Mouse (Mus musculus) lung, postnatal 25 days (tissue): Measurements from ENCODE around the gene Tfap4.
A peak's percentile ranks its signal among the peaks of the same experiment; 100 is the strongest.
"Not testable (repeated sequence)": the region's sequence is repeated elsewhere in the genome, so short reads cannot be mapped to it uniquely, and the experiment has no call there.

Source experiments
- DNase-seq: peaks from one replicate; pipeline ENCODE4 v3.0.0; 2022; ENCODE audit warnings: low spot score

The Tfap4 gene

GRCm38 (mm10) chr16:4592909-4593875, 33.5 kb upstream of the Tfap4 start:
- peak; percentile 74 for DNase-seq

- no peak for DNase-seq
Measured at GRCm38 (mm10) chr16:4590236-4590635, 30.6 kb upstream of the Tfap4 start.

GRCm38 (mm10) chr16:4587516-4588210, 28.0 kb upstream of the Tfap4 start:
- peak; percentile 29 for DNase-seq

- peak; percentile 98 for DNase-seq
Measured at GRCm38 (mm10) chr16:4586531-4587123, 27.0 kb upstream of the Tfap4 start.

- no peak for DNase-seq
Measured at GRCm38 (mm10) chr16:4585642-4586530, 26.2 kb upstream of the Tfap4 start.

GRCm38 (mm10) chr16:4584438-4584837, 24.8 kb upstream of the Tfap4 start:
- no peak for DNase-seq

GRCm38 (mm10) chr16:4583807-4584206, 24.2 kb upstream of the Tfap4 start:
- no peak for DNase-seq

- DNase-seq = not testable (repeated sequence)
Measured at GRCm38 (mm10) chr16:4581179-4581578, 21.5 kb upstream of the Tfap4 start.

- no peak for DNase-seq
Measured at GRCm38 (mm10) chr16:4578630-4579029, 19.0 kb upstream of the Tfap4 start.

GRCm38 (mm10) chr16:4576873-4577272, 17.2 kb upstream of the Tfap4 start:
- no peak for DNase-seq

GRCm38 (mm10) chr16:4576038-4576437, 16.4 kb upstream of the Tfap4 start:
- DNase-seq = no peak

- no peak for DNase-seq
Measured at GRCm38 (mm10) chr16:4570737-4571136, 11.1 kb upstream of the Tfap4 start.

- peak; percentile 86 for DNase-seq
Measured at GRCm38 (mm10) chr16:4567912-4568311, 8.3 kb upstream of the Tfap4 start.

GRCm38 (mm10) chr16:4560145-4560952, 695 bp upstream of the Tfap4 start:
- peak; percentile 76 for DNase-seq

- peak; percentile 63 for DNase-seq
Measured at GRCm38 (mm10) chr16:4558980-4559631, 548 bp downstream of the Tfap4 start.

- DNase-seq = peak; percentile 92
Measured at GRCm38 (mm10) chr16:4558384-4558979, 1.2 kb downstream of the Tfap4 start.

GRCm38 (mm10) chr16:4557949-4558348, 1.7 kb downstream of the Tfap4 start:
- DNase-seq = peak; percentile 66

GRCm38 (mm10) chr16:4557085-4557484, 2.6 kb downstream of the Tfap4 start:
- DNase-seq = no peak

- no peak for DNase-seq
Measured at GRCm38 (mm10) chr16:4555555-4555954, 4.1 kb downstream of the Tfap4 start.
